Mouse (Mus musculus) stomach, postnatal 0 days (tissue): ENCODE results near the gene Tdo2.

Source experiments
- CTCF ChIP-seq: IDR thresholded peaks from 2 replicates; pipeline ENCODE4 v1.5.1; 2016; ENCODE audit warnings: antibody characterized with exemption, low read depth, mild to moderate bottlenecking, moderate library complexity
- EP300 ChIP-seq: optimal IDR thresholded peaks from 2 replicates; pipeline ENCODE3; 2016; ENCODE audit warnings: antibody characterized with exemption

GRCm38 (mm10) chr3:81957484-81957883, 18.5 kb downstream of the Tdo2 start:
- no peak for TF ChIP-seq CTCF
- no peak for TF ChIP-seq EP300
